Mouse (Mus musculus) erythroblast, embryonic 14.5 days (primary cell): Measurements from ENCODE around the gene Snap29.

Experiments
- GATA1 ChIP-seq: IDR thresholded peaks from 2 replicates; pipeline ENCODE4 v1.6.1; 2012; ENCODE audit warnings: low read length, inconsistent platforms, mixed read lengths
- TAL1 ChIP-seq: IDR thresholded peaks from 3 replicates; pipeline ENCODE4 v1.6.1; 2012; ENCODE audit warnings: low read length, inconsistent platforms, mixed read lengths

DNA sequence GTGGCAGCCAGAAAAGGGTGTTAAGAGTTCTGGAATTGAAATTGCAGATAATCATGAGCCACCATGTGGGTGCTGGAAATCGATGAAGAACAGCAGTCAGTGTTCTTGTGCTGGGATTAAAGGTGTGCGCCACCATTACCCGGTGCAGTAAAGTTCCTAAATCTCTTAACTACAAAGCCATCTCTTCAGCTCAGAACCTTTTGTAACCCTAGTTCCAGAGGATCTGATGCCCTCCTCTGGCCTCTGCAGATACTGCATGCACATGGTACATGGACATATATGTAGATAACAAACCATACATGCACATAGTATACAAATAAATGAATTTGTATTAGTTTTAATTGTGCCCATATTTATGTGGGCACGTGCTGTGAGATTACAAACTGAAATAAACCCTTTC lies 54.5 kb downstream of the Snap29 start:
- TF ChIP-seq GATA1 (no peak), TAL1 (no peak)
